Mouse (Mus musculus): ENCODE results near the gene Car9.
A peak's percentile ranks its signal among the peaks of the same experiment; 100 is the strongest.
"Not testable (repeated sequence)": the region's sequence is repeated elsewhere in the genome, so short reads cannot be mapped to it uniquely, and the experiment has no call there.

Car9 gene

GRCm38 (mm10) chr4:43530581-43530980 lies 23.8 kb downstream of the Car9 start:
- peak; percentile 81 to 88 for DNase-seq

GRCm38 (mm10) chr4:43533270-43533669 lies 26.5 kb downstream of the Car9 start:
- DNase-seq, result no peak

GRCm38 (mm10) chr4:43535628-43536027 lies 28.9 kb downstream of the Car9 start:
- no peak for DNase-seq

GRCm38 (mm10) chr4:43536031-43536430 lies 29.3 kb downstream of the Car9 start:
- DNase-seq, result no peak

- DNase-seq, result no peak
Observed at GRCm38 (mm10) chr4:43542044-43542443, 35.3 kb downstream of the Car9 start.

- DNase-seq, result peak in 1 of 2 experiments; percentile 39
Observed at GRCm38 (mm10) chr4:43546375-43547047, 39.7 kb downstream of the Car9 start.

GRCm38 (mm10) chr4:43547160-43547559 lies 40.4 kb downstream of the Car9 start:
- DNase-seq, result peak in 1 of 2 experiments; percentile 0

GRCm38 (mm10) chr4:43549055-43549454 lies 42.3 kb downstream of the Car9 start:
- no peak for DNase-seq

GRCm38 (mm10) chr4:43551854-43552253 lies 45.1 kb downstream of the Car9 start:
- DNase-seq, result not testable (repeated sequence)

- DNase-seq, result no peak
Observed at GRCm38 (mm10) chr4:43552437-43552836, 45.7 kb downstream of the Car9 start.

- no peak for DNase-seq
Observed at GRCm38 (mm10) chr4:43553891-43554290, 47.1 kb downstream of the Car9 start.

GRCm38 (mm10) chr4:43555926-43556325 lies 49.2 kb downstream of the Car9 start:
- no peak for DNase-seq

GRCm38 (mm10) chr4:43558028-43558630 lies 51.4 kb downstream of the Car9 start:
- no peak for DNase-seq

GRCm38 (mm10) chr4:43558631-43559356 lies 52.0 kb downstream of the Car9 start:
- DNase-seq, result peak; percentile 36 to 50

GRCm38 (mm10) chr4:43559519-43560242 lies 52.9 kb downstream of the Car9 start:
- DNase-seq, result no peak

- no peak for DNase-seq
Observed at GRCm38 (mm10) chr4:43560243-43560611, 53.5 kb downstream of the Car9 start.

- no peak for DNase-seq
Observed at GRCm38 (mm10) chr4:43560976-43561375, 54.2 kb downstream of the Car9 start.

GRCm38 (mm10) chr4:43561436-43561996 lies 54.8 kb downstream of the Car9 start:
- no peak for DNase-seq

- DNase-seq, result peak; percentile 96 to 97
Observed at GRCm38 (mm10) chr4:43561997-43562768, 55.4 kb downstream of the Car9 start, which contains the start of the genes Creb3 and Tln1. Gene Creb3, plus strand, starts transcription at chr4:43562332. Gene Tln1, minus strand, starts transcription at chr4:43562691.

- no peak for DNase-seq
Observed at GRCm38 (mm10) chr4:43562769-43563600, 56.2 kb downstream of the Car9 start.
